Mouse (Mus musculus): ENCODE measurements at regions not wholly inside any gene's neighbourhood (a gene's known extent, or its start where the extent isn't known, plus 50 kb on each side); places are given as distances from the start of the nearest gene placed in this dataset.
"Not testable (repeated sequence)": the region's sequence is repeated elsewhere in the genome, so short reads cannot be mapped to it uniquely, and the experiment has no call there.

- DNase-seq (ENCODE audit: low read depth) = no peak
Observed at GRCm38 (mm10) chr6:89140469-89140868, 222.0 kb downstream of the Plxna1 start.

- no peak for DNase-seq (ENCODE audit: low read depth)
Observed at GRCm38 (mm10) chr6:89153027-89153662, 209.3 kb downstream of the Plxna1 start.

- no peak for DNase-seq (ENCODE audit: low read depth)
Observed at GRCm38 (mm10) chr6:89157501-89157900, 204.9 kb downstream of the Plxna1 start.

- DNase-seq (ENCODE audit: low read depth) = no peak
Observed at GRCm38 (mm10) chr6:89160051-89160450, 202.4 kb downstream of the Plxna1 start.

GRCm38 (mm10) chr6:89161746-89162145 is 200.7 kb downstream of the Plxna1 start:
- DNase-seq (ENCODE audit: low read depth) = no peak

- DNase-seq (ENCODE audit: low read depth) = no peak
Observed at GRCm38 (mm10) chr6:89169520-89169919, 192.9 kb downstream of the Plxna1 start.

- DNase-seq (ENCODE audit: low read depth) = not testable (repeated sequence)
Observed at GRCm38 (mm10) chr6:89184920-89185319, 177.5 kb downstream of the Plxna1 start.

GRCm38 (mm10) chr6:89200514-89201284 is 161.7 kb downstream of the Plxna1 start:
- DNase-seq (ENCODE audit: low read depth) = not testable (repeated sequence)

GRCm38 (mm10) chr6:89215021-89215420 is 147.4 kb downstream of the Plxna1 start:
- DNase-seq (ENCODE audit: low read depth) = no peak

- no peak for DNase-seq (ENCODE audit: low read depth)
Observed at GRCm38 (mm10) chr6:89235416-89236075, 126.9 kb downstream of the Plxna1 start.

- DNase-seq (ENCODE audit: low read depth) = no peak
Observed at GRCm38 (mm10) chr6:89236226-89236625, 126.2 kb downstream of the Plxna1 start.

GRCm38 (mm10) chr6:89236892-89237646 is 125.4 kb downstream of the Plxna1 start:
- no peak for DNase-seq (ENCODE audit: low read depth)

GRCm38 (mm10) chr6:89238871-89239270 is 123.5 kb downstream of the Plxna1 start:
- no peak for DNase-seq (ENCODE audit: low read depth)

- DNase-seq (ENCODE audit: low read depth) = no peak
Observed at GRCm38 (mm10) chr6:89239511-89239910, 122.9 kb downstream of the Plxna1 start.

- no peak for DNase-seq (ENCODE audit: low read depth)
Observed at GRCm38 (mm10) chr6:89240168-89240705, 122.2 kb downstream of the Plxna1 start.

GRCm38 (mm10) chr6:89242371-89243288 is 119.8 kb downstream of the Plxna1 start:
- DNase-seq (ENCODE audit: low read depth) = no peak

GRCm38 (mm10) chr6:89245506-89245905 is 116.9 kb downstream of the Plxna1 start:
- DNase-seq (ENCODE audit: low read depth) = no peak

GRCm38 (mm10) chr6:89246261-89246660 is 116.2 kb downstream of the Plxna1 start:
- no peak for DNase-seq (ENCODE audit: low read depth)

GRCm38 (mm10) chr6:89248574-89248973 is 113.8 kb downstream of the Plxna1 start:
- no peak for DNase-seq (ENCODE audit: low read depth)

- no peak for DNase-seq (ENCODE audit: low read depth)
Observed at GRCm38 (mm10) chr6:89249303-89249702, 113.1 kb downstream of the Plxna1 start.

- no peak for DNase-seq (ENCODE audit: low read depth)
Observed at GRCm38 (mm10) chr6:89251641-89252040, 110.8 kb downstream of the Plxna1 start.

Data from c-Kit-positive CD71-positive TER-119-negative erythroid progenitor cells, embryonic 14.5 days (primary cell).